Mouse (Mus musculus): ENCODE results near the gene Slc3a2.
"Not testable (repeated sequence)": the region's sequence is repeated elsewhere in the genome, so short reads cannot be mapped to it uniquely, and the experiment has no call there.

Gene Slc3a2

DNA sequence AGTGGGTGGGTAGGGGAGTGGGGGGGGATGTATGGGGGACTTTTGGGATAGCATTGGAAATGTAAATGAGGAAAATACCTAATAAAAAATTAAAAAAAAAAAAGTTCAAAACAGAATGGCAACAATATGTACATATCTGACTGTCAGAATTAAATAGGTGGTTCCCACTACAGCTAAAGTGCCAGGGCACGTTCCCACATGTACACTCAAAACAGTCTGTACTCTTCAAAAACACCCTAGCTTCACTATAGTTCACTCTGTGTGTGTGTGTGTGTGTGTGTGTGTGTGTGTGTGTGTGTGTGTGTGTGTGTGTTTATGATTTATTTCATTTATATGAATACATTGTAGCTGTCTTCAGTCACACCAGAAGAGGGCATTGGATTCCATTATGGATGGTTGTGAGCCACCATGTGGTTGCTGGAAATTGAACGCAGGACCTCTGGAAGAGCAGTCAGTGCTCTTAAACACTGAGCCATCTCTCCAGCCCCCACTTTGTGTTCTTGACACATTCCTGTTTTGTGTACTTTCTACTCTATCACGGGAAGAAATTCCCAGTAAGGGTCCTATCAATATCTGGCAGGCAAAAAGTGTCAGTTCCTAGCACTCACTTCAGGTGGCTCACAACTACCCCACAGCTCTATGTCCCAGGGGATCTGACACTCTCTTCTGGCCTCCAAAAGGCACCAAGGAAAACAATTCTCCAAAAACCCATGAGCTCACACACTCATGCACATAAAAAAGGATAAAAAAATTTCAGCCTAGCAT, 5.3 kb upstream of the Slc3a2 start:
- in situ Hi-C loops (cut with MboI, MseI), result not testable (repeated sequence)

DNA sequence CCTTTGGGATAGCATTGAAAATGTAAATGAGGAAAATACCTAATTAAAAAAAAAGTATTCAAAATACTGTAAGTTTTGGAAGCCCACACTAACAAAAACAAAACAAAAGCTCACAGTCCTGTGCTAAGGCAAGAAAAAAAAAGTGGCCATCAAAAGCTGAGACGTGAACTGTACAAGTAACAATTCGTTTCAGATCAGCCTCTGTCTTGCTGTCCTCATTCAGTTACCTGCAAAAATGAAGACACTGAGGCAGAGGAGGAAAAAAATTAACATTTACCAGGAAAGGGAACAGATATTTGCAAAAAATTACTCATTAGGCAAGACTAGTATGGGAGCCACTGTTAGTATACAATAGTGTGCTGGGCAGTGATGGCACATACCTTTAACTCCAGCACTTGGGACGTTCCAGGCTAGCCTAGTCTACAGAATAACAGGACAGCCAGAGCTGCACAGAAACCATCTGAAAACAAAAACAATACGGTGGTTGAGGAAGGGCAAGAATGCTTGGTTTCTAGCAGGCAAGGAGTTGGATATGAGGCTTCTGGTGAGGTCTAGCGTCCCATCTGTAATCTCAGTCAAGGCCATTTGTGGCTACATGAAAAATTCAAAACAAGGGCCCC, 4.4 kb upstream of the Slc3a2 start:
- in situ Hi-C loops (cut with MboI, MseI), result no loop called here

DNA sequence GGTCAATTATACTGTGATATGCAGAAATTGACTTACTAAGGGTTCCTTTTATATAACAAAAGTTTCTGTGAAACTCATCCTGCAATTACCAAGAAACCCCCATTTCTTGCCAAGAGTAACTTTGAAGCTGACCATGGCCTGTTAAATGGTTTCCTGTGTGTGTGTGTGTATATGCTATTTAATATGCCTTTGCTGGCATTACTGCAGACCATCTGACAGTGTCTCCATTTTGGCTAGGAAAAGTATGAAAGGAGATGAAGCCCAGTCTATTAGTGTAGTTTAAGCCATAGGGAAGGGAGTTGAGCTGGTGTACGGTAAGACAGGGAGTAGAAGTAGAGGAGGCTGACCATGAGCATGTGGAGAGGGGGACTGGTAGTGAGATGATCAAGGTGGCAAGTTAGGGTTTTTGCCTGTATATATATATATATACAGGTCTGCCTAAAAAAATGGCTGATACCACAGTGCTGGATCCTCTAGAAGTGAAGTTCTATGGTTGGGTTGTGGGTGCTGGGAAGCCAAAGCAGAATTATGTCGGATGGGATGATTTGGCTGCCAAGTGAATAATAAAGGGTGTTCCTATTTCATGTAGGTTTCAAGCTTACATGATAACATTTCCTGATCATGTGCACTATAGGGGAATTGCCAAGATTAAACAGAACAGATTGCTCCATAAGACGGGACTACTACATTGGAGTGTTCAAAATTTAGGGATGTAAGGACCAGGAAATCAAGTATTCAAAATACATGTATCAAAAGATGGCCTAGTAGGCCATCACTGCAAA, 3.6 kb upstream of the Slc3a2 start:
- in situ Hi-C loops (cut with MboI, MseI), result no loop called here

DNA sequence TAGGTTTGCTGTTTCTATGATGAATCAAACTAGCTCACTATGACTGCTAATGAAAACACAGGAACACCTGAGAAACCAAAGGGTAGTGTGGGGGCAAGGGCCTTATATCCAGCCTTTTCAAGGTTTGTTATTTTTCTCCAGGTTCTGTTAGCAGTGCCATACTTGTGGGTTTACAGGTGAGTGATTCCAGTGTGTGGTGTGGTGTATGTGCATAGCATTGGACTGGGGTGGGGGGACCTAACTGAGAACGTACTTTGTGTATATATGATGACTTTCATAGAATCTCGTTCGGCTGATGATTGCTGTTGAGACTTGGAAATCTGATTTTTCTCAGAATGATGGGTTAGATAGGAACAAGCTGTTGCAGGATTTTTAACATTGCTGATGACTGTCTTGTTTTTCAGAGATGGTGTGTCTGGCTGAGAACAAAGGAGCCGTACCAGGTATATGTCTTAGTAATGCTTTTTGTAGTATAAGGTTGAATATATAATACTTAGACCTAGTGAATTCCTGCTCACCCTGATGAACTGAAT, 2.0 kb upstream of the Slc3a2 start:
- in situ Hi-C loops (cut with MboI, MseI), result no loop called here

DNA sequence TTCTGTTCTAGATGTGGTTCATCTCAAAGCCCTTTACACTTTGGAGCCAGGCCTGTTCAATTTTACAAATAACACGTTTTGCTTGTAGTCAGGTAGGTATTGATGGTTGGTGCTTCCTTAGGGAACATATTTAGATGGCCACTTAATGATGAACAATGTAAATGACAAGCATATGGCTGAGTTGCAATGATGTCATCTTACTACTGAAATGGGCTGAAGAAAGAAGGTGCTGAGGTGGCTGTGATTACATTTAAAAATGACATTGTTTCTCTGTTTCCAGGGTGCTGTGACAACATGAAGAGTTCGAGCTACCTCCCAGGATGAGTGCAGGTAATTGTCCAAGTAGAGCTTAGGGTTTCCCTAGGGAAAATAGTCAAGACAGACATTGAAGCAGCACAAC, 1.2 kb upstream of the Slc3a2 start:
- in situ Hi-C loops (cut with MboI, MseI), result no loop called here

DNA sequence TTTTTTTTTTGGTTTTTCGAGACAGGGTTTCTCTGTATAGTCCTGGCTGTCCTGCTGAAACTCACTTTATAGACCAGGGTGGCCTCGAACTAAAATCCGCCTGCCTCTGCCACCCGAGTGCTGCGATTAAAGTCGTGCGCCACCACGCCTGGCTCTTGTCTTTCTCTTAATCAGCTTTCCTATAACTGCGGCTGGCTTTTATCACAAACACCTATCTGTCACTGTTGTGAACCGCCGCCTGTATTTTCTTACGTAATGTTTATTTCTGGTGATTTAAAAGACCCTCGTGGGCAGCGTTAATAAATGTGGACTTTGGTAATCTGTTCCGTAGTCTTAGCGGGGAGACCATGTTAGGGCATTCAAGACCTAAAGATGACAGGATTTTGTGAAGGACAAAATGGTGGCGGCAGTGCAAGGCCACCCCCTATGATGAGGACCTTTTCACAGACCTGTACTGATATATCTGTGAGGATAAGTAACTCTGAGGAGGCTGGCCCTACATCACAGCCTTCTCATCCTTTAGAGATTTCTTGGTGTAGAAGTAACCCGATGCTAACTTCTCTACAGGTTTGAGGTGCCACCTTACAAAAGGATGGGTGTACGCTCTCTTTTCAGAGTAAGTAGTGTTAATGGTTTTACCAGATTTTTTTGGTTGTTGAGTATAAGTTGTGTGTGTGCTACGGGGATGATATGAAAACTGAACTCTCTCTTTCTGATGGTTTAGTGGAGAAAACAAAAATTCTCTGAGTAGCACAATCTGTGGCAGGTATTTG, 591 bp upstream of the Slc3a2 start:
- in situ Hi-C loops (cut with MboI, MseI), result no loop called here

DNA sequence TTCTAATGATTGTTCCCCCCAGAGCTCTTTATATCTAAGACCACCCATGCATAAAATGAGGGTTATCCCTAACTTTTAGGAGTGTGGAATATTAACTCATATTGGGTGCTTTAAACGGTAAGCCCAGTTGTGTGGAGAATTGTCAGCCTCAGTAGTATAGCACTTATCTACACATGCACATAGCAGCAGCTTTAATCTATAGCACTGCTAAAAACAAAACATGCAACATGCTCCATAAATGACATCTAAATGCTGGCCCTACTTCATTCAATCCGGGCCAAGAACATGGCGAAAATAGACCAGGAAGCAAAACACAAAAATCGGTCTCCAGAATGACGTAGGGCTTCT, 636 bp downstream of the Slc3a2 start:
- in situ Hi-C loops (cut with MboI, MseI), result no loop called here

DNA sequence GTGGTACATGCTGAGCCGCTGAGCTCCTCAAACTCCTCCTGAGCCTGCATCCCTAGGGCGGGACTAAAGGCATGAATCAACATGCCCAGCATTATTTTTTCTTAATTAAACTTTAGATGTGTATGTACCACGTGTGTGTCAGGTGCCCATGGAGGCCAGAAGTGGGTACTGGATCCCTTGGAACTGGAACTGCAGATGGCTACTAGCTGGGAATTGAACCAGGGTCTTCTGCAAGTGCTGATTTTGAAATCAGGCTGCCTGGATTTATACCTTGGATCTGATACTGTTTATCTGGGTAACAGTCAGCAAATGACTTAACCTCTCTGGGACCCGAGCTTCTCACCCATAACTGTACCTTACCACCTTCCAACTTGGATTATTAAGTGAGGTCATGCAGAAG, 1.1 kb downstream of the Slc3a2 start:
- in situ Hi-C loops (cut with MboI, MseI), result no loop called here

DNA sequence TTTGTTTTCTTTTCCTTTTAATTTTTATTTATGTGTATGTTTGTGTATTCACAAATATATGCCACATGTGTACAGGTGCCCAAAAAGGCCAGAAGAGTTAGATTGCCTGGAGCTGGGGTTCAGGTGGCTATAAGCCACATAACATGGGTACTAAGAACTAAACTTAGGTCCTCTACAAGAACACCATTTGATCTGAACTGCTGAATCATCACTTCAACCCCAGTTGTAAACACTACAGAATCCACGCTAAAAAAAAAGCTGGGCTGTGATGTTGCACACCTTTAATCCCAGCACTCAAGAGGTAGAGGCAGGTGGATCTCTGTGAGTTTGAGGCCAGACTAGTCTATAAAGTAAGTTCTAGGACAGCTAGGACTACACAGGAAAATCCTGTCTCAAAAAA, 1.8 kb downstream of the Slc3a2 start:
- in situ Hi-C loops (cut with MboI, MseI), result no loop called here

DNA sequence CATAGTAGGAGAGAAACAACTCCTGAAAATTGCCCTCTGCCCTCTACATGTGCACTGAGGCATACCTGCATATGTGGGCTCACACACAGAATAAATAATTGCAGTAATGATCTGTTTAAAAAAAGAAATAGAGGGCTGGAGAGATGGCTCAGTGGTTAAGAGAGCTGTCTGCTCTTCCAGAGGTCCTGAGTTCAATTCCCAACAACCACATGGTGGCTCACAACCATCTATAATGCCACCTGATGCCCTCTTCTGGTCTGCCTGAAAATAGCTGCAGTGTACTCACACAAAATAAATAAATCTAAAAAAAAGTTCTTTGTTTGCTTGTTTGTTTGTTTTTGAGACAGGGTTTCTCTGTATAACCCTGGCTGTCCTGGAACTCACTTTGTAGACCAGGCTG, 4.1 kb downstream of the Slc3a2 start:
- in situ Hi-C loops (cut with MboI, MseI), result not testable (repeated sequence)

DNA sequence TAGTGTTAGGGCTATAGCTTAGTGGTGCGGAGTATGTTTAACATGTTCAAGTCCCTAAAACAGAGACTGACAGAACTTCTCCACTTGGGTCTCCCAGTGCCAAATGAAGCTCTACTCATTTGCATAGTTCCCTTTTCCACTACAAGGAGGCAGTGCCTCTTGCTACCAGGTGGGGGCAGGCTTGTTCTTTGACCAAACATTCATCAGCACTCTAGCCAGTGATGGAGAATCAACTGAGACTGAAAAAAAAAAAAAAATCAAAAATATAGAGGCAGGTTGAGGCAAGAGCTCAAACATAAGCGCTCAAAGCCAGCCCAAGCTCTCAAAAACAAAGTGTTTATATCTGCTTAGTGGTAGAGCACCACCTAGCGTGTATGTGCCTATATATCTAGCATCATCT, 4.8 kb downstream of the Slc3a2 start:
- in situ Hi-C loops (cut with MboI, MseI), result no loop called here

DNA sequence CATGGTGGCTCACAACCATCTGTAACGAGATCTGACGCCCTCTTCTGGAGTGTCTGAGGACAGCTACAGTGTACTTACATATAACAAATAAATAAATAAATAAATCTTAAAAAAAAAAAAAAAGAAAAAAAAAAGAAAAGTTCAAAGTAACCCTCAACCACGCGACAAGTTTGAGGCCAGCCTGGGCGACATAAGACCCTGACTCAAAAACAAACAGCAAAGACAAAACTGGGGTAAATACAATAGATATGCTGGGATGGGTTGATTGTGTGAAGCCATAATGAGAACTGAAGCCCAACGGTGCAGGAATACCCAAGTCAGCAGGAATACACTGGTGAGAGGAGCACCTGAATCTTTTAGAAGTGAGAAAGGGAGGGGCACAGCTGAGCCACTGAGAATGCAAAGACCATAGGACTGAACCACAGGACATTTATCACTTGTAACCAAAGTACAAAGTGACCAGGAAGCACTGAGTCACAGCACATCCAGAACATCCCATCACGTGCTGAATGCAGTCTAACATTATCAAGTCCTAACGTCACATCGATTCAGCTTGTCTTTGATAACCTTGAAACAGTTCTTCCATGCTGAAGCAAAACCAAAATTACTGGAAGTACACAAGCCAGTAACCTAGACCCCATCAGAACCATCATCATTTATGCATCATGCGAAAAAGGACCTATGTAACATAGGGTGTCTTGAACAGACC, 6.2 kb downstream of the Slc3a2 start:
- in situ Hi-C loops (cut with MboI, MseI), result no loop called here

DNA sequence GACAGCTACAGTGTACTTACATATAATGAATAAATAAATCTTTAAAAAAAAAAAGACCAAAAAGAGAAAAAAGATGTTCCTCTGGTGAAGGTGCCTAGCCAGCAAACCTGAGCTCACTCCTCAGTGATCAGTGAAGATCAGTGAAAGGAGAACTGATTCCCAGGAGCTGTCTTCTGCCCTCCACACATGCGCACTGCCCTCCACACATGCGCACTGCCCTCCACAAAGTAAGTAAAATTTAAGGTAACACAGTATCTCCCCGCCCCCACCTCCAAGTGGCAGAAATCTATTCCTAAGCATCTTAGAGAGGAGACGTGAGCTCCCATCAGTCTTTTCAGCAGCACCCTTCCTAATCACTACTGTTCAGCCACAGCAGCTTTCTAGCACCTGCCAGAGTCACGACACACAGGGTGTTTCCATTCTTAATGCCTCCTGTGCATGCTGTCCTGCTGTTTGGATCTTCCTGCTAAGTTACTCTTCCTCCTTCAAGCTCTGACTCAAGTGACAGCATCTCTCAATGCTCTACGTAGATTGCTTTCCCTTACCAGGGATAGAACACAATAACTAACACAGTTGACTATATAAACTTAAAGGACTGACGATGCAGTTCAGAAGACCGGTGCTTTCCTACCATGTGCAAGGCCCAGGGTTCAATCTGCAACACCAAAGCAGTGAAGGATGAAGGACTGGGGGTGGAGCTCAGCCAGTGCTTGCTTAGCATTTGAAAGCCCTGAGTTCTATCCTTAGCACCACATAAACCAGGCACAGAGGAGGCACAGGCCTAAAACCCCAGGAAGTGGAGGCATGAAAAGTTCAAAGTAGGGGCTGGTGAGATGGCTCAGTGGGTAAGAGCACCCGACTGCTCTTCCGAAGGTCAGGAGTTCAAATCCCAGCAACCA, 7.1 kb downstream of the Slc3a2 start:
- in situ Hi-C loops (cut with MboI, MseI), result no loop called here

DNA sequence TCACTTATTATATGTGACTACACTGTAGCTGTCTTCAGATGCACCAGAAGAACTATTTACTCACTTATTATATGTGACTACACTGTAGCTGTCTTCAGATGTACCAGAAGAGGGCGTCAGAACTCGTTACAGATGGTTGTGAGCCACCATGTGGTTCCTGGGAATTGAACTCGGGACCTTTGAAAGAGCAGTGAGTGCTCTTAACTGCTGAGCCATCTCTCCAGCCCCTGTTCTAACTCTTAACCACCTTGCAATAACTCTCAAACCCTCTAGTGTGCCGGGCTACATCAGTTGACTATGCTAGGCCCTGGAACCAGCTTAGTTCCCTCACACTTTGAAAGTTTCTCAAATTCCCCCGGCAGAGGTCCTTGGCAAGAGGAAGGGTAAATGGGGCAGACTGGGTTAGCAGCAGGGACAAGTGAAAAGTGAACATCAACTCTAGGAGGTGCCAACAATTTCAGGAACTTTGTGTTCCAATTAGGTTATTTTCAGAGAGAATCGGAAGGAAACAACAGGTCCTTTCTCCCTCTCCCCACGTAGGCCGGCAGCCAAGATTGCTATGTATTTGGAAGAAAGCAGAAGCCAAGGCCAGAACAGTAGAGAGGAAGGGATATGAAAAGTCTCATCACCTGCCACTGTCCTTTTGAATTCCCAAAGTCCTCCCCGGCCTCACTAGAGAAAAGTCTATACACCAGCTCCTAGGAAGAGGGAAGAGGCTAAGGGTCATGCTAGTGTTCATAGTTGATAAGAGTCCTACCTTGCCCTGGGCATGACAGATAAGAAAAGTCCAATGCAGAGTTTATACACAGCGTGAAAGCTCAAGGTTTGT, 8.3 kb downstream of the Slc3a2 start:
- in situ Hi-C loops (cut with MboI, MseI), result no loop called here

DNA sequence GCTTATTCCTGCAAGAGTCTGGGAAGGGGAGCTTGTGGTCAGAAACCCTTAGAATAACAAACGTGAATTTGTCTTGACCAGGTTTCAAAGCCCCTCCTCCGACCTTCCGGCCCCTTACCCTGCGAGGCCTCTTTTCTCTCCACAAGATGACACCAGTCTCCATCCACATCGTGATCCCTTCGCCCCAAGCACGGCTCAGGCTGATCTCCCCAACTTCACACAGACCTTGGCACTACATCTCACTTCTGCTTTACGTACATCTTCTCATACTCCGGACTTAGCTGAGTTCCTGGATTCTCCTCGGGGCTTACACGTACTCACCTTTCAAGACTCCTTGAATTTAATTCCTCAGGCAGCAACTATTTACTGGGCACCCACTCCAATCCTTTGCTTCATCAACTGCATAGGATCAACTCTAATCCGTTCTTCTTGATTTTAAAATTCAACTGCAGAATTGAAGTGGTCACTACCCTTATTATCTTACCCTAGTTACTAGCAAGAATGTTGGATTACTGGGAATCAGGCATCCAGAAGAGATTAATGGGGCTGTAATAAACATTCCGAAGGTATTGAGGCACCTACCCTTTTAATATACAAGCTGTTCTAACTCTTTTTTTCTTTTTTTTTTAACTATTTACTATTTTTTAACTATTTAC, 9.0 kb downstream of the Slc3a2 start:
- in situ Hi-C loops (cut with MboI, MseI), result no loop called here

DNA sequence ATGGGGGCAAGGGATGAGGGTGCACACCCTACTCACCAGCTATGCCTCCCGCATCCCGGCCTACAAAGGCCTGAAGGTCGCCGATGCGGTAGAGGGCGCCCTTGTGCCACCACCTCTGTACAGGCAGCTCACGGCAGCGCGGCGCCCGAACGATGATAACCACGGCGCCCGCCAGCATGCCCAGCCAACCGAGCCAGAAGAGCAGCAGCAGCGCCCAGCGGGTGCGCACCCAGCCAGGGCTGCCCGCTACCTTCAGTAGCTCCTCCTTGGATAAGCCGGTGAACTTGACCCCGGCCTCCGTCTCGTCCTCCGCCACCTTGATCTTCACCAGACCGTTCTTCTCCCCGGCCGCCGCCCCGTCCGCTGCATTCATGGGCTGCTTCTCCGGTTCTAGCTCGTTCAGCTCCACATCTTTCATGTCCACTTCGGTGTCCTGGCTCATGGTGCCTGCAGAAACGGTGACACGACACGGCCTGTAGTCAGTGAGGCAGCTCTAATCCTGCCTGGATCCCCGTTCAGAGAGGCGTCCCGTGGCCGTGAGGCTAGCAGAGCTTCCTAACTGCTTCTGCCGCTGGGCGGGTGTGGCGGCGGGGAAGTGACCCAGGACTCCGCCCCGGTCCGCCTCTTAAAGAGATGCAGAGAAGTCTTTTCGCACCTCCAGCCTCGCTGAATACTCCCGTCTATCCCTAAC, 9.7 kb downstream of the Slc3a2 start:
- in situ Hi-C loops (cut with MboI, MseI), result no loop called here

DNA sequence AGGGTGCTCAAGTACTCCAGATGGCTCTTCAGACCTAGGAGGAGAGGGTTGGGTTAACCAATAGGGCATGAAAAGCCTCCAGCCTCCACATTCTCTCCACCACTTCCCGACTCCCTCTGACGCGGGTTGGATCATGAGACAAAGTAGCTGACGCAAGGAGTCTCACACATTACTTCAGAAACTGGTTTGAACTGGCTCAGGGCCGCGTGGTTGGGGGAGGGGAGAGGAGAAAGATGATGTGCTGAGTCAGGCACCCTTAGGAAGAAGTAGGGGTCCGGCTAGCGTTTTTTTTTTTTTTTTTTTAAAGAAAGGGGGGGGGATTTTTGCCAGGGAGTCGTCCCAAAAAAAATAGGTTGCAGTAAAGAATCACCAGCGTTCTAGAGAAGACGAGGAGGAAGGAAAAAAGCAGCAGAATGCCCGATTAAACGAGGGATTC, 10.3 kb downstream of the Slc3a2 start:
- in situ Hi-C loops (cut with MboI, MseI), result no loop called here
